Mouse (Mus musculus) left cerebral cortex, adult 2 months (tissue): ENCODE measurements around the gene Adra2a. TPM values are rescaled to one million over a fixed set of nuclear protein-coding genes. Genes with fewer than 3 reads are reported as not detected.
A peak's percentile ranks its signal among the peaks of the same experiment; 100 is the strongest.

Experiments used
- DNase-seq, 2 experiments: peaks; one replicate each; pipeline ENCODE4 v3.0.0; 2021 to 2022; ENCODE audit warnings: low spot score in 2 of 2, mixed read lengths in 1 of 2; ENCODE audit errors: extremely low spot score in 1 of 2
- H3K27ac ChIP-seq: fragments of 200-600 bp; 2 replicates; pipeline ENCODE4 v1.8.1; 2022
- H3K4me3 ChIP-seq: fragments of 200-600 bp; 2 replicates; pipeline ENCODE4 v1.8.1; 2022
- CTCF ChIP-seq: fragments of 200-600 bp; IDR thresholded peaks from 2 replicates; pipeline ENCODE4 v1.8.1; 2022; ENCODE audit warnings: antibody characterized with exemption, mild to moderate bottlenecking, moderate library complexity
- intact Hi-C: fragments of 180-260 bp; cut with DNase I; formaldehyde crosslinking; loops from one replicate; pipeline ENCODE4 v1.15.1; 2025
- total RNA-seq, 2 experiments: library from RNA; stranded (reverse); gene quantifications; 2 replicates each; pipeline ENCODE4 v1.2.3; 2021

The Adra2a gene
- total RNA-seq, 2 experiments from 2014 or later: 17.5 to 18.8 TPM

- Histone ChIP-seq H3K4me3 (peak overlapping the region; percentile 63), H3K27ac (peak overlapping the region; percentile 77)
- peak; percentile 27 to 39 for DNase-seq
- intact Hi-C loops: loop anchor here (2.0 to 10.0 kb wide), 3 partner anchors 129 to 1161 kb away; no protein-coding TSS in a partner anchor
- no peak for TF ChIP-seq CTCF
These were observed 2.2 kb downstream of the Adra2a start for GRCm38 (mm10) chr19:54045931-54046683.

GRCm38 (mm10) chr19:54046684-54047070 is 2.7 kb downstream of the Adra2a start:
- Histone ChIP-seq H3K27ac (no peak overlapping the region; the same call in 1 of the 2 replicates), H3K4me3 (peak overlapping the region; percentile 63)
- intact Hi-C loops: loop anchor here (10.0 kb wide), 1 partner anchor 728 kb away; no protein-coding TSS in a partner anchor
- TF ChIP-seq CTCF: no peak
- no peak for DNase-seq

- no peak for DNase-seq
- H3K4me3 ChIP-seq: peak overlapping the region; percentile 63
- no peak overlapping the region for H3K27ac ChIP-seq
- no peak for TF ChIP-seq CTCF
- intact Hi-C loops: loop anchor here (10.0 kb wide), 1 partner anchor 727 kb away; no protein-coding TSS in a partner anchor
These were observed 3.6 kb downstream of the Adra2a start for GRCm38 (mm10) chr19:54047386-54048050.

- intact Hi-C loops: loop anchor here (10.0 kb wide), 1 partner anchor 726 kb away; no protein-coding TSS in a partner anchor
- TF ChIP-seq CTCF: no peak
- H3K27ac ChIP-seq: no peak overlapping the region
- no peak overlapping the region for H3K4me3 ChIP-seq
- DNase-seq: no peak
These were observed 4.4 kb downstream of the Adra2a start for GRCm38 (mm10) chr19:54048161-54048885.

- no peak for DNase-seq
- Histone ChIP-seq H3K4me3 (no peak overlapping the region), H3K27ac (no peak overlapping the region)
- intact Hi-C loops: no loop called here
- TF ChIP-seq CTCF: no peak
These were observed 7.7 kb downstream of the Adra2a start for GRCm38 (mm10) chr19:54051651-54052050.

GRCm38 (mm10) chr19:54055845-54056244 is 11.9 kb downstream of the Adra2a start:
- no peak for DNase-seq
- no peak overlapping the region for H3K4me3 ChIP-seq
- intact Hi-C loops: no loop called here
- H3K27ac ChIP-seq: no peak overlapping the region
- TF ChIP-seq CTCF: no peak

- intact Hi-C loops: no loop called here
- TF ChIP-seq CTCF: no peak
- DNase-seq: no peak
- Histone ChIP-seq H3K4me3 (no peak overlapping the region), H3K27ac (no peak overlapping the region)
These were observed 24.5 kb downstream of the Adra2a start for GRCm38 (mm10) chr19:54068447-54068846.

GRCm38 (mm10) chr19:54070521-54070920 is 26.6 kb downstream of the Adra2a start:
- intact Hi-C loops: no loop called here
- no peak overlapping the region for H3K4me3 ChIP-seq
- no peak overlapping the region for H3K27ac ChIP-seq
- no peak for DNase-seq
- TF ChIP-seq CTCF: no peak

- Histone ChIP-seq H3K4me3 (no peak overlapping the region), H3K27ac (no peak overlapping the region)
- no peak for DNase-seq
- intact Hi-C loops: no loop called here
- TF ChIP-seq CTCF: no peak
These were observed 28.4 kb downstream of the Adra2a start for GRCm38 (mm10) chr19:54072233-54072800.

GRCm38 (mm10) chr19:54076362-54077349 is 32.7 kb downstream of the Adra2a start:
- H3K4me3 ChIP-seq: no peak overlapping the region
- H3K27ac ChIP-seq: no peak overlapping the region
- DNase-seq: no peak
- no peak for TF ChIP-seq CTCF
- intact Hi-C loops: loop anchor here (5.0 kb wide), 1 partner anchor 76 kb away; no protein-coding TSS in a partner anchor

GRCm38 (mm10) chr19:54081303-54081702 is 37.4 kb downstream of the Adra2a start:
- no peak overlapping the region for H3K4me3 ChIP-seq
- intact Hi-C loops: no loop called here
- no peak for DNase-seq
- no peak overlapping the region for H3K27ac ChIP-seq
- TF ChIP-seq CTCF: no peak
